Mouse (Mus musculus): ENCODE measurements around the gene Snx15.

Gene Snx15

GRCm38 (mm10) chr19:6121761-6122160, 6.3 kb downstream of the Snx15 start:
- DNase-seq (ENCODE audit: low read depth, low spot score) = no peak

- DNase-seq (ENCODE audit: low read depth, low spot score) = peak; percentile 10
Observed at GRCm38 (mm10) chr19:6118677-6119185, 9.4 kb downstream of the Snx15 start.

GRCm38 (mm10) chr19:6117986-6118676, 10.0 kb downstream of the Snx15 start, which contains the start of gene Sac3d1:
Sac3d1 (minus strand) TSS chr19:6118650.
- peak; percentile 94 for DNase-seq (ENCODE audit: low read depth, low spot score)

GRCm38 (mm10) chr19:6117346-6117985, 10.6 kb downstream of the Snx15 start:
- no peak for DNase-seq (ENCODE audit: low read depth, low spot score)

GRCm38 (mm10) chr19:6116113-6116850, 11.8 kb downstream of the Snx15 start:
- no peak for DNase-seq (ENCODE audit: low read depth, low spot score)

GRCm38 (mm10) chr19:6113116-6113515, 15.0 kb downstream of the Snx15 start:
- no peak for DNase-seq (ENCODE audit: low read depth, low spot score)

- DNase-seq (ENCODE audit: low read depth, low spot score) = no peak
Observed at GRCm38 (mm10) chr19:6105586-6105985, 22.5 kb downstream of the Snx15 start, which contains the start of gene Naaladl1. Naaladl1 (plus strand) TSS chr19:6105782.

GRCm38 (mm10) chr19:6104476-6104875, 23.6 kb downstream of the Snx15 start:
- no peak for DNase-seq (ENCODE audit: low read depth, low spot score)

GRCm38 (mm10) chr19:6102169-6102853, 25.8 kb downstream of the Snx15 start:
- DNase-seq (ENCODE audit: low read depth, low spot score) = no peak

- no peak for DNase-seq (ENCODE audit: low read depth, low spot score)
Observed at GRCm38 (mm10) chr19:6101186-6101585, 26.9 kb downstream of the Snx15 start.

- DNase-seq (ENCODE audit: low read depth, low spot score) = no peak
Observed at GRCm38 (mm10) chr19:6097847-6098246, 30.3 kb downstream of the Snx15 start.

- DNase-seq (ENCODE audit: low read depth, low spot score) = no peak
Observed at GRCm38 (mm10) chr19:6094119-6094518, 34.0 kb downstream of the Snx15 start, which contains the start of gene AC131692.1. AC131692.1 (plus strand) TSS chr19:6094419.

GRCm38 (mm10) chr19:6088841-6089240, 39.3 kb downstream of the Snx15 start:
- no peak for DNase-seq (ENCODE audit: low read depth, low spot score)

GRCm38 (mm10) chr19:6085417-6085879, 42.7 kb downstream of the Snx15 start:
- DNase-seq (ENCODE audit: low read depth, low spot score) = peak; percentile 79

GRCm38 (mm10) chr19:6084478-6085248, 43.4 kb downstream of the Snx15 start, which contains the start of the genes Zfpl1 and Cdca5:
Zfpl1 (minus strand) TSS chr19:6084956.
Cdca5 (plus strand) TSS chr19:6084983.
- DNase-seq (ENCODE audit: low read depth, low spot score) = peak; percentile 99

- DNase-seq (ENCODE audit: low read depth, low spot score) = no peak
Observed at GRCm38 (mm10) chr19:6082156-6082555, 45.9 kb downstream of the Snx15 start, which contains the start of gene Gm28374. Gm28374 (minus strand) TSS chr19:6082256.

- no peak for DNase-seq (ENCODE audit: low read depth, low spot score)
Observed at GRCm38 (mm10) chr19:6079983-6080480, 48.1 kb downstream of the Snx15 start, which contains the start of gene Tmem262. Tmem262 (plus strand) TSS chr19:6080033.

GRCm38 (mm10) chr19:6076564-6077393, 51.3 kb downstream of the Snx15 start, which contains the start of gene Vps51:
Vps51 (minus strand) TSS chr19:6077231.
- peak; percentile 87 for DNase-seq (ENCODE audit: low read depth, low spot score)

GRCm38 (mm10) chr19:6073889-6074288, 54.2 kb downstream of the Snx15 start:
- no peak for DNase-seq (ENCODE audit: low read depth, low spot score)

All from forelimb bud, embryonic 11.5 days (tissue).